8 mouse cellular contexts compared by ENCODE assay signal in the genomic region with DNA sequence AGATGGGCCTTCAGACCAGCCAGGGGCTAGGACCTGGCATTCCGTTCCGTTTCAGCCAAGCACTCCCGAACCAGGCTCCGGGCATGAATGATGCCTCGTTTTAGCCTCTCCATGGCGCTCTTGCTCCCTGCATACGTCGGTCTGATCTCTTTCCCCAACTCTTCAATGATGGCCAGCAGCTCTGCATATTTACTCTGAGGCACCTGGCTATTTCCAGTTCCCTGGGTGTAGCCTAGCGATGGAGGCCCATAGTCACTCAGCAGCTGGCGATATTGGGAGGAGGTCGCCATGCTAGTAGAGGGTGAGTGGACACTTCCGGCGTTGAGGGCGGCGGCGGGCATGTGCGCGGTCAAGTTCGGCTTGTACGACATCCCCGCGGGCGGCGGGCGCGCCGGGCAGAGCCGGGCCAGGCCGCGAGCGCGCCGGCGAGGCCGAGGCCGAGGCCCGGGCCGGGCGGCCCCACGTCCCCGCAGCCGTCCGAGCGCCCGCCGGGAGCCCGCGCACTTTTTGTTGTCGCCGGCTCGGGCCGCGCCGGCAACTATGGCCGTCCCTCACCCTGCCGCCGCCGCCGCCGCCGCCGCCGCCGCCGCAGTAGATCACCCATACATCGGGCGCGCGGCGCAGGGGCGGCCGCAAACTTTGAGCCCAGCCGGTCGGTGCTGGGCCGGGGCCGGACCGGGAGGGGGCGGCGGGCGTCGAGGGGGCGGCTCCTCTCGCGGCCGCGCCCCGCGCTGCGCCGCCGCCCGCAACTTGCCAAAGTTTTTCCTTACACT. TPM values are rescaled to one million over a fixed set of nuclear protein-coding genes. Genes with fewer than 3 reads are reported as not detected.
DNase-seq lines count a peak whose midpoint lies in the region; ATAC-seq and TF ChIP-seq lines count a peak whose summit lies in the region.
"Not testable (repeated sequence)": the region's sequence is repeated elsewhere in the genome, so short reads cannot be mapped to it uniquely, and the experiment has no call there.

A gene (plus strand): TSS at position 162 of the 773 bp plus-strand sequence.
A gene (minus strand): TSS at position 677 of the 773 bp plus-strand sequence.

- not testable (repeated sequence) for TF ChIP-seq EP300 in liver, embryonic 14.5 days (IDR thresholded peaks at IDR 0.05; ENCODE audit: low read depth)

- H3K27ac ChIP-seq in forebrain, embryonic 15.5 days (replicated peaks); liver, embryonic 14.5 days: not testable (repeated sequence)
- H3K27ac ChIP-seq in kidney, embryonic 15.5 days, result peak within 1 kb of the TSS; percentile 72
- H3K27ac ChIP-seq in midbrain, embryonic 10.5 days (replicated peaks), result peak within 1 kb of the TSS; percentile 75
- 0 out of 2 replicates have a peak within 1 kb of the TSS, but pooled peaks have one; percentile 30 for H3K27ac ChIP-seq in small intestine, adult 2 months (ENCODE audit: insufficient read depth, low read depth, low read length)

- H3K4me3 ChIP-seq in forebrain, embryonic 15.5 days, result peak within 1 kb of the TSS; percentile 44
- H3K4me3 ChIP-seq in kidney, embryonic 15.5 days (replicated peaks), result peak within 1 kb of the TSS; percentile 52
- H3K4me3 ChIP-seq in liver, embryonic 14.5 days (ENCODE audit: insufficient read depth in 1 of 2, low read depth in 2 of 2, low read length in 2 of 2), result peak within 1 kb of the TSS; percentile 55 to 59
- H3K4me3 ChIP-seq in midbrain, embryonic 10.5 days, result peak within 1 kb of the TSS; percentile 50
- H3K4me3 ChIP-seq in small intestine, adult 2 months (ENCODE audit: low read depth, low read length), result peak within 1 kb of the TSS; percentile 54

- peak; percentile 24; the same call in 1 of the 2 replicates for TF ChIP-seq CTCF in liver, embryonic 14.5 days (IDR thresholded peaks at IDR 0.05; ENCODE audit: low read depth)
- not testable (repeated sequence) for TF ChIP-seq CTCF in small intestine, adult 2 months (IDR thresholded peaks at IDR 0.05; ENCODE audit: extremely low read depth, insufficient read length, insufficient replicate concordance, low read depth, low read length)

- not testable (repeated sequence) for TF ChIP-seq POLR2A in small intestine, adult 2 months (IDR thresholded peaks at IDR 0.05; ENCODE audit: low read depth, low read length)

- peak within 1 kb of the TSS; percentile 50 for H3K4me2 ChIP-seq in forebrain, embryonic 15.5 days (replicated peaks)
- peak within 1 kb of the TSS; percentile 85 for H3K4me2 ChIP-seq in kidney, embryonic 15.5 days
- peak within 1 kb of the TSS; percentile 83 for H3K4me2 ChIP-seq in liver, embryonic 14.5 days (ENCODE audit: low read depth)

- H3K9me3 ChIP-seq in forebrain, embryonic 15.5 days; kidney, embryonic 15.5 days (replicated peaks); liver, embryonic 14.5 days (ENCODE audit: control insufficient read depth, low read length); midbrain, embryonic 10.5 days (replicated peaks): not testable (repeated sequence)

- WGBS in forebrain, embryonic 15.5 days, result under 1% methylated on average over 46 of the region's 92 CpGs
- WGBS in kidney, embryonic 15.5 days, result under 1% methylated on average over 52 of the region's 92 CpGs
- WGBS in liver, embryonic 14.5 days (ENCODE audit: insufficient replicate concordance), result under 1% methylated on average over 41 of the region's 92 CpGs
- under 1% methylated on average over 59 of the region's 92 CpGs for WGBS in midbrain, embryonic 10.5 days
- under 1% methylated on average over 43 of the region's 92 CpGs for WGBS in small intestine, adult 2 months

- H3K36me3 ChIP-seq in forebrain, embryonic 15.5 days; kidney, embryonic 15.5 days; liver, embryonic 14.5 days (replicated peaks; ENCODE audit: control insufficient read depth, insufficient read depth, low read depth); midbrain, embryonic 10.5 days; small intestine, adult 2 months (ENCODE audit: control insufficient read depth, insufficient read depth, low read length): not testable (repeated sequence)

- H3K27me3 ChIP-seq in forebrain, embryonic 15.5 days, result peaks cover 21% of the 10 kb centered on the region
- H3K27me3 ChIP-seq in kidney, embryonic 15.5 days; small intestine, adult 2 months (ENCODE audit: control insufficient read depth, insufficient read depth, low read length): not testable (repeated sequence)
- peaks cover 15% of the 10 kb centered on the region for H3K27me3 ChIP-seq in liver, embryonic 14.5 days (ENCODE audit: control insufficient read depth, insufficient read depth, low read length)
- H3K27me3 ChIP-seq in midbrain, embryonic 10.5 days (ENCODE audit: low read depth, poor library complexity, severe bottlenecking), result peaks cover 40% of the 10 kb centered on the region

- peak; percentile 50 to 58 for DNase-seq in cerebellum, postnatal 25 days
- DNase-seq in heart, postnatal 4 days, result peak; percentile 37
- DNase-seq in liver, embryonic 14.5 days (ENCODE audit: low read depth in 3 of 3, low spot score in 3 of 3); midbrain, embryonic 10.5 days (ENCODE audit: low spot score): not testable (repeated sequence)

- peaks cover 16% of the 10 kb centered on the region for H3K4me1 ChIP-seq in forebrain, embryonic 15.5 days
- H3K4me1 ChIP-seq in kidney, embryonic 15.5 days, result peaks cover 23% of the 10 kb centered on the region
- H3K4me1 ChIP-seq in liver, embryonic 14.5 days (replicated peaks; ENCODE audit: control insufficient read depth in 2 of 2, insufficient read depth in 2 of 2, low read length in 1 of 2), result peaks cover 9 to 18% of the 10 kb centered on the region in 2 experiments
- peaks cover 23% of the 10 kb centered on the region for H3K4me1 ChIP-seq in midbrain, embryonic 10.5 days
- not testable (repeated sequence) for H3K4me1 ChIP-seq in small intestine, adult 2 months (ENCODE audit: control insufficient read depth, insufficient read depth, insufficient read length, low read length)

- H3K9ac ChIP-seq in forebrain, embryonic 15.5 days (replicated peaks), result peak within 1 kb of the TSS; percentile 36
- peak within 1 kb of the TSS; percentile 49 for H3K9ac ChIP-seq in kidney, embryonic 15.5 days
- peak within 1 kb of the TSS; percentile 48 for H3K9ac ChIP-seq in liver, embryonic 14.5 days (replicated peaks)

- peak; percentile 21 for ATAC-seq in CD4-positive, CD25-positive, alpha-beta regulatory T cell, adult 4 months
- ATAC-seq in forebrain, embryonic 15.5 days (replicated peaks), result peak; percentile 72
- ATAC-seq in kidney, embryonic 15.5 days (replicated peaks; ENCODE audit: low FRiP score), result peak; percentile 83
- ATAC-seq in liver, embryonic 14.5 days (ENCODE audit: insufficient read depth), result peak; percentile 71

RNA-seq across cellular contexts. Expression of the first gene that starts in this region (rescaled TPM):
- polyA plus RNA-seq in CD4-positive, CD25-positive, alpha-beta regulatory T cell, adult 4 months (2017; shearing (Covaris generic)), result 1 to 10 TPM in 1 of 2 experiments, under 1 TPM in 1; 0.77 to 2.1 TPM
- polyA plus RNA-seq in forebrain, embryonic 15.5 days (2015; fragmentation: Nextera tagmentation; extraction: Ambion mirVana), result 1.4 and 1.7 TPM in 2 replicates
- 1 to 10 TPM; 5.3 to 5.5 TPM for total RNA-seq in heart, postnatal 4 days (2021)
- 3.7 and 4.0 TPM in 2 replicates for polyA plus RNA-seq in kidney, embryonic 15.5 days (2015; fragmentation: Nextera tagmentation; extraction: Ambion mirVana)
- 0.09 and 0.23 TPM in 2 replicates for polyA plus RNA-seq in liver, embryonic 14.5 days (2012; rRNA removed)
- polyA plus RNA-seq in liver, embryonic 14.5 days (2014; fragmentation: Nextera tagmentation; extraction: Ambion mirVana), result 0.04 and 0.13 TPM in 2 replicates
- 0.32 and 0.99 TPM in 2 replicates for polyA plus RNA-seq in midbrain, embryonic 10.5 days (2016; fragmentation: Nextera tagmentation; extraction: Ambion mirVana)
- polyA plus RNA-seq in small intestine, adult 2 months (2012; rRNA removed), result 4.9 and 12.6 TPM in 2 replicates

RNA-seq across cellular contexts. Expression of the second gene that starts in this region (rescaled TPM):
- polyA plus RNA-seq in CD4-positive, CD25-positive, alpha-beta regulatory T cell, adult 4 months (2017; shearing (Covaris generic)), result 1 to 10 TPM in 1 of 2 experiments, under 1 TPM in 1; 0.92 to 4.1 TPM
- polyA plus RNA-seq in forebrain, embryonic 15.5 days (2015; fragmentation: Nextera tagmentation; extraction: Ambion mirVana), result 4.5 and 5.8 TPM in 2 replicates
- total RNA-seq in heart, postnatal 4 days (2021), result 1 to 10 TPM; 4.8 to 5.1 TPM
- polyA plus RNA-seq in kidney, embryonic 15.5 days (2015; fragmentation: Nextera tagmentation; extraction: Ambion mirVana), result 1.6 and 2.9 TPM in 2 replicates
- 9.6 and 12.4 TPM in 2 replicates for polyA plus RNA-seq in liver, embryonic 14.5 days (2012; rRNA removed)
- polyA plus RNA-seq in liver, embryonic 14.5 days (2014; fragmentation: Nextera tagmentation; extraction: Ambion mirVana), result 1.6 and 2.8 TPM in 2 replicates
- polyA plus RNA-seq in midbrain, embryonic 10.5 days (2016; fragmentation: Nextera tagmentation; extraction: Ambion mirVana), result 2.1 and 3.2 TPM in 2 replicates
- polyA plus RNA-seq in small intestine, adult 2 months (2012; rRNA removed), result 3.3 and 3.9 TPM in 2 replicates

Comparison
In these comparisons a context has a peak if more than half of its experiments do, and no peak if none do; other contexts are left out.
1. ATAC-seq: peak in every context shown above with its lines; median percentile 83 in kidney, embryonic 15.5 days; 72 in forebrain, embryonic 15.5 days; 71 in liver, embryonic 14.5 days; 21 in CD4-positive, CD25-positive, alpha-beta regulatory T cell, adult 4 months.